Mouse (Mus musculus) CH12.LX (cell line): ENCODE data around the gene Nxpe3.

ENCODE experiments used
- CHD2 ChIP-seq: IDR thresholded peaks from 2 replicates; pipeline ENCODE4 v1.6.1; 2011; ENCODE audit warnings: low read length, improper control_type of control experiment
- CTCF ChIP-seq, 2 experiments: IDR thresholded peaks in 1 of 2; conservative IDR thresholded peaks in 1 of 2; 2 replicates each; pipeline ENCODE4 v1.5.1; 2011 to 2012; ENCODE audit warnings: low read depth in 2 of 2, low read length in 2 of 2, improper control_type of control experiment in 1 of 2, inconsistent platforms in 1 of 2, mild to moderate bottlenecking in 1 of 2, moderate library complexity in 1 of 2

DNA sequence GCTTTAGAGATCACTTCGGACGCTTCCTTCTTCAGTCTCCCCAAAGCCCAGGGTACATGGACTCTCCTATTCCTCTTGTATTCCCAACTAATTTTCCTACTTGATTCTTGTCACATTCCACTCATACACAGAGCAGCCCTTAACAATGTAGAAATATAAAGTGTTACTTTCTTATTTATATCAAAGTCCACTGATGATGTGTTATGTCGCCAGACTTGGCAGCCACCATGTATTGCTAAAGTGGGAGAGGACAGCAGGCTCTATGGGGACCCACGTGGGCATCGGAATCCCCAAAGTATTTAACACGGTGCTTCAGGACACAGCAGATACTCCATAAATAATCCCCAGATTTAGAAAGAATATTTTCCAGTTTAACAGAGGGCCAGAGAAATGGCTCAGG, 80.4 kb downstream of the Nxpe3 start:
- TF ChIP-seq CTCF (conservative IDR thresholded peaks at IDR 0.05 in 1 of 2, IDR thresholded peaks at IDR 0.05 in 1 of 2; ENCODE audit: low read depth in 2 of 2, low read length in 2 of 2) (no peak), CHD2 (no peak)
